Mouse (Mus musculus) heart, embryonic 10.5 days (tissue): ENCODE results near the gene Bpi. TPM values are rescaled to one million over a fixed set of nuclear protein-coding genes. Genes with fewer than 3 reads are reported as not detected.

Source experiments
- DNase-seq: peaks from one replicate; pipeline ENCODE4 v3.0.0-alpha.2; 2017; ENCODE audit warnings: low spot score
- H3K27ac ChIP-seq: fragments of 300-500 bp; sonication (generic); 2 replicates; pipeline ENCODE4 v1.5.1; 2016; ENCODE audit warnings: mild to moderate bottlenecking
- H3K27me3 ChIP-seq: fragments of 300-500 bp; sonication (generic); 2 replicates; pipeline ENCODE4 v1.6.1; 2016; ENCODE audit warnings: mild to moderate bottlenecking; ENCODE audit not compliant: poor library complexity, insufficient read depth, severe bottlenecking
- H3K36me3 ChIP-seq: fragments of 300-500 bp; sonication (generic); 2 replicates; pipeline ENCODE4 v1.6.1; 2016; ENCODE audit warnings: mild to moderate bottlenecking, moderate library complexity
- H3K4me1 ChIP-seq: fragments of 300-500 bp; sonication (generic); 2 replicates; pipeline ENCODE4 v1.6.1; 2016; ENCODE audit warnings: mild to moderate bottlenecking
- H3K4me3 ChIP-seq: fragments of 300-500 bp; sonication (generic); 2 replicates; pipeline ENCODE4 v1.5.1; 2016; ENCODE audit warnings: mild to moderate bottlenecking, moderate library complexity
- H3K9me3 ChIP-seq: fragments of 300-500 bp; sonication (generic); 2 replicates; pipeline ENCODE4 v1.6.1; 2016; ENCODE audit warnings: mild to moderate bottlenecking, moderate library complexity
- WGBS: fragments of 180-500 bp; shearing (Covaris S2); methylation state at CpG from one replicate; pipeline ENCODE4 v1.1.7; 2016; 5-methylcytosine and 5-hydroxymethylcytosine counted together
- polyA plus RNA-seq: library from polyadenylated mRNA; unstranded; fragments of >200 nt; fragmentation: Nextera tagmentation; extraction: Ambion mirVana; gene quantifications from 2 replicates; pipeline ENCODE4 v1.2.1, GENCODE M21; 2016

Gene Bpi
- polyA plus RNA-seq, 1 experiment from 2014 or later: not detected

DNA sequence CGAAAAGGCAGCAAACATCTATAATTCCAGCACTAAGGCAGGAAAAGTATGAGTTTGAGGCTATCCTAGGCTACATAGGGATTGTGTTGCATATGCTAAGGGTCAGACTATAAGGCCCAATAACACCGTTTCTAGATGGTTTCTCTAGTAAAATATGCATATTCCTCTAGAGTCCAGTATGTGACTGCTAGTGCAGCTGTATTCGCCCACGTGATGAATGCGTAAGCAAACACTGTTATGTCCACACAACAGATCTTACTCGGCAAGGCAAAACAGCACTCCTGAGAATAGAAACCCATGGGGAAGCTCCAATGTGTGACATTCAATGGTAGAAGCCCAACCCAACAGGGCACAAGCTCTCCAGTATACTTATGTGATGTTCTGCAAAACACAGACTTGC is 10.0 kb upstream of the Bpi start:
- Histone ChIP-seq H3K4me1 (peaks cover 39% of the 10 kb centered on the region), H3K27me3 (peaks cover 5% of the 10 kb centered on the region; the same call in 1 of the 2 replicates), H3K4me3 (no peak overlapping the region), H3K9me3 (no peaks in the 10 kb centered on the region), H3K27ac (no peak overlapping the region), H3K36me3 (no peaks in the 10 kb centered on the region)
- no peak for DNase-seq
- 80% methylated on average over 6 of the region's 6 CpGs for WGBS

DNA sequence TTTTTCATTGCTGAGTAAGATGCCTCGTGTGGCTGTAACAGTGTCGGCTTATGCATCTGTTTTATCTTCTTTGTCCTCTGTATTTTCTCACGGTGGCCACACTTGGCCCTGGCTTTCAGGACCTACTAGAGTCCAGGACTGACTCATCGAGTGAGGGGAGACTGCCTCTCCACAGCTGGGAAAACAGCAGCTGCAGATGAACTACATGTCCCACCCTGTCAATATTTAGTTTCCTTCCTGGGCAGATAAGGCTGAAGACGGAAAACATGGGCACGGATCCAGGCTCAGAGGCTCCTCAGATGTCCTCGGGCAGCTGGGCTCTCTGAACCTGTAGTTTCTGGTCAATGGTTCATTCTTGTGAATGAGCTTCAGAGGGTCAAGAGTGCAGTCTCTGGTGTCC is 9.6 kb upstream of the Bpi start:
- Histone ChIP-seq H3K9me3 (no peaks in the 10 kb centered on the region), H3K36me3 (no peaks in the 10 kb centered on the region), H3K4me3 (no peak overlapping the region), H3K27ac (no peak overlapping the region), H3K27me3 (peaks cover 5% of the 10 kb centered on the region; the same call in 1 of the 2 replicates), H3K4me1 (peaks cover 38% of the 10 kb centered on the region)
- DNase-seq: peak; percentile 85
- WGBS: 41% methylated on average over 7 of the region's 7 CpGs

DNA sequence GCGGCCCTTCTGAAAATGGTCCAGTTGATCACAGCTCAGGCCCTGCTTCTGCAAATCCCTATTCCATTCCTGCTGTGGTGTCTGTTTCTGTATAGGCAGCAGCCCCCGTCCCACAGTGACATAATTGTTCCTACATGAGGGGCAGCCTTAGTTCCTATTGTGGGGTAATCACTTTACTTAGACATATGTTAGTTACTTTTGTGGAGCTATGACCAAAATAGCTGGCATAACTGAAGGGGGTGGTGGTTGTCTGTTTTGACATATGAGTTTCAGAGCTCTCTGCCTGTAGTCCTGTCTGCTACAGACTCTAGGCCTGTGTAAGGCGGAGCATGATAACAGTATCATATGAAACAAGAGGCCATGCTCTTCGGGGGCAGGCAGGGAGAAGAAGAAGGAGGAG is 7.3 kb upstream of the Bpi start:
- WGBS: 62% methylated on average over 4 of the region's 4 CpGs

DNA sequence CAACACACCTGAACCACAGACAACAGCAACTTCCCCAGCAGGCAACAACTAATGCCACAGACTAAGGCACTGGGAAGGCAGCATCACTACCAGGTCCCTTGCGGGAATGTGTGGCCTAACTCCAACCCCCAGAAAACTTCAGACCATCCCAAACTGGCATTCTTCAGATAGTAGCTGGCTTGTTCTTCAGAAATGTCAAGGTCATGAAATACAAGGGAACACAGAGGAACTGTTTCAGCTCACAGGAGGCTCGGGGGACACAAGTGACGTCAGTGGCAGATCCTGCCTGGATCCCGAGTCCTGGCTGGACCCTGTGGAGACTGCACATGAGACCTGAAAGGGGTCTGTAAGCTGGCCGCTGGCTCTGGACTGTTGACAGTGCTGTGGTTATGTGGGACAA is 4.1 kb upstream of the Bpi start:
- no peaks in the 10 kb centered on the region for H3K36me3 ChIP-seq
- H3K9me3 ChIP-seq: no peaks in the 10 kb centered on the region
- peaks cover 57% of the 10 kb centered on the region for H3K4me1 ChIP-seq
- H3K4me3 ChIP-seq: no peak overlapping the region
- 49% methylated on average over 5 of the region's 5 CpGs for WGBS
- no peak for DNase-seq
- peaks cover 12% of the 10 kb centered on the region for H3K27me3 ChIP-seq
- H3K27ac ChIP-seq: 0 out of 2 replicates have a peak overlapping the region, but pooled peaks have one; percentile 30

More for the DNA sequence above, 7.3 kb upstream of the Bpi start:
- H3K27ac ChIP-seq: 0 out of 2 replicates have a peak overlapping the region, but pooled peaks have one; percentile 56
- DNase-seq: no peak
- no peaks in the 10 kb centered on the region for H3K9me3 ChIP-seq
- H3K36me3 ChIP-seq: no peaks in the 10 kb centered on the region
- no peak overlapping the region for H3K4me3 ChIP-seq
- peaks cover 5% of the 10 kb centered on the region; the same call in 1 of the 2 replicates for H3K27me3 ChIP-seq
- peaks cover 43% of the 10 kb centered on the region for H3K4me1 ChIP-seq

DNA sequence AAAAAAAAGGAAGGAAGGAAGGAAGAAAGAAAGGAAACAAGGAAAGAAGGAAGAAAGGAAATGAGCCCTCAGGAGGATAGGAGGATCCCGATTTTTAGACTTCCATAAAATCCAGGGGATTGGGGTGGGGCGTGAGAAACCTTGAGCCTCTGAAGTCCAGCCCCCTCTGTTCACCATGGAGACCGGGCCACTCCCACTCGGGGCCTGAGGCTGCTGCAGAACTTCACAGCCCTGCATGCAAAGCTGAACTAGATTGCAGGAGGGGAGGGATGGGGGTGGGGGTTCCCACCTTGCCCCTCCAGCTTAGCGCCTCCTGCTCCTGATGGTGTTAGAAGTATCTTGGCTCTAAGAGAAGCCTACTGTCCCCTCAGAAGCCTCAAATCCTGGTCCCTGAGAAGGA is 1.0 kb upstream of the Bpi start:
- 13% methylated on average over 5 of the region's 5 CpGs for WGBS
- H3K27ac ChIP-seq: no peak overlapping the region

DNA sequence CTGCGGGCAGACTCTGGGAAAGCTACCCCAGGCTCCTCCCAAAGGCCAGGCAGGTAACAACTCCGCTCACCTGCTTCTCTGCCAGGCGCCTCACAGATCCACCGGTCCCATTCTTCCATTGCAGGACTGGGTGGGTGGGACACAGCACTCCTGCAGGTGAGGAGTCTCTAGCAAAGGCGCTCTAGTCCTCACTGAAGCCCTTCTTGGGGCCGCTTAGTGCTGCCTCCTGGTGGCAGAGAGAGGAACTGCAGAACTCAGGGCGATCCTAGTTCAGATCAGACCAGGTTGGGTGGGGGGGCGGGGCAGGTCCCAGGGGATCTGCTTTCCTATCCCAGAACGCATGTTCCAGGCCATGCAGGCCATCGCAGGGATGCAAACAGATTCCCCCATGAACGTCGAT is 887 bp downstream of the Bpi start:
- H3K9me3 ChIP-seq: no peaks in the 10 kb centered on the region
- H3K4me3 ChIP-seq: no peak overlapping the region
- no peak overlapping the region for H3K27ac ChIP-seq

More for the DNA sequence above, 1.0 kb upstream of the Bpi start:
- Histone ChIP-seq H3K4me1 (peaks cover 39% of the 10 kb centered on the region), H3K4me3 (no peak overlapping the region), H3K27me3 (peaks cover 30% of the 10 kb centered on the region), H3K9me3 (no peaks in the 10 kb centered on the region), H3K36me3 (no peaks in the 10 kb centered on the region)
- DNase-seq: no peak

DNA sequence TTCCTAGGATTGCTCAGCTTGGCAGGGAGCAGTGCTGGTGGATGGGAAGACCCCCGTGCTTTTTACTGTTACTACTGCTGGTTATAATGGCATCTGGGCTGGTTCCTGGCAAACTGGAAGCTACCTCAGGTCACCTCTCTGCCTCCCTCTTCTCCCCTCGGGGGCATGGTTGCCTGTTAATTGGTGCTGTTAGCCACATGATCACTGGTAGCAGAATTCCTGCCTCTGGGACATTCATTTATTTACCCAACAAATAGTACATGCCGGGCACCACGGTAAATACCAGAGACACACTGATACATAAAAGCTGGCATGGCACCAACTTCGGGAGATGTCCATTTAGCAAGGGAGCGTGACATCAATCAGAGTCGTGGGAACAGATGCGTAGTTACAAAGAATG is 1.6 kb downstream of the Bpi start:
- Histone ChIP-seq H3K27ac (no peak overlapping the region), H3K4me3 (no peak overlapping the region), H3K27me3 (peaks cover 39% of the 10 kb centered on the region), H3K9me3 (no peaks in the 10 kb centered on the region), H3K4me1 (peaks cover 28% of the 10 kb centered on the region), H3K36me3 (no peaks in the 10 kb centered on the region)
- WGBS: 75% methylated on average over 8 of the region's 8 CpGs
- no peak for DNase-seq

More for the DNA sequence above, 887 bp downstream of the Bpi start:
- Histone ChIP-seq H3K36me3 (no peaks in the 10 kb centered on the region), H3K27me3 (peaks cover 33% of the 10 kb centered on the region), H3K4me1 (peaks cover 30% of the 10 kb centered on the region)
- 12% methylated on average over 12 of the region's 12 CpGs for WGBS
- peak; percentile 84 for DNase-seq

DNA sequence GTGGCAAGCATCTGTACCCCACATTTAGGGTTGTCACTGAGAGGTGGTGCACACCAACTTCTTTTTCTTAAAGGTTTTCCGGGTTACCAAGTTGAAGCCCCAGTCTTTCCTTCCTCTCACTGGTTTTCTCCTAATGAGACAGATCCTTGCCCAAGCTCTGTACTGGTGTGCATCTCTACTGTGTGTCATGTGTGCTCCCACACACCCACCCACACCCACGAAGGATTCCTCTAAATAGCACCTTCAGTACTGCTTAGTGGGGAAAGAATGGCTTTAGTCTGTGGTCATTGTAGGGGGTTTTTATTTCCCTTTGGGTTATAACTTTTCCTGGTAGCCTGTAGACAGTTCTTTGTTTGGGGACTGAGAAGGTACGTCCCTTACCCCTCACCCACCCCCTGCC is 7.0 kb downstream of the Bpi start:
- Histone ChIP-seq H3K4me3 (no peak overlapping the region), H3K4me1 (peaks cover 16% of the 10 kb centered on the region), H3K36me3 (no peaks in the 10 kb centered on the region), H3K27ac (no peak overlapping the region), H3K27me3 (peaks cover 28% of the 10 kb centered on the region), H3K9me3 (no peaks in the 10 kb centered on the region)
- WGBS: 89% methylated on average over 3 of the region's 3 CpGs
- no peak for DNase-seq

DNA sequence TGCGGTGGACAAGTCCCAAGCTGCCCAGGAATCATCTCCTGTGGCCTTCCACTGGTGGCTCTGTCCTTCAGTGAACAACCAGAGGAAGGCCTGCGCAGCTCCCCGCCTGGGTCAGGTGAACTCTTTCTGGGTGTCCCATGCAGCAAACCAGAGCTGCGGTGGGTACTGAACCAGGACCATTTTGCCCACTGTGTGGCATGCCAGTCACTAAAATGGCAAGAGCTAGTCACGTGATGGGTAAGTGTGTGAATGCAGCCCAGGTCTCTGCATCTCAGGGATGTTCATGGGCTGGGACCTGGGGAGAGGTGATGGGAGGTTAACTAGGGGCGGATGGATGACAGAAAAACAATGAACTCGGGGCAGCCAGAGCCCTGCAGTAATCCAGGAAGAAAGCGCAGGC is 12.1 kb downstream of the Bpi start:
- Histone ChIP-seq H3K9me3 (no peaks in the 10 kb centered on the region), H3K4me1 (peaks cover 34% of the 10 kb centered on the region), H3K36me3 (no peaks in the 10 kb centered on the region), H3K27me3 (peaks cover 9% of the 10 kb centered on the region; the same call in 1 of the 2 replicates), H3K27ac (no peak overlapping the region), H3K4me3 (no peak overlapping the region)
- WGBS: 79% methylated on average over 8 of the region's 8 CpGs
- DNase-seq: no peak

DNA sequence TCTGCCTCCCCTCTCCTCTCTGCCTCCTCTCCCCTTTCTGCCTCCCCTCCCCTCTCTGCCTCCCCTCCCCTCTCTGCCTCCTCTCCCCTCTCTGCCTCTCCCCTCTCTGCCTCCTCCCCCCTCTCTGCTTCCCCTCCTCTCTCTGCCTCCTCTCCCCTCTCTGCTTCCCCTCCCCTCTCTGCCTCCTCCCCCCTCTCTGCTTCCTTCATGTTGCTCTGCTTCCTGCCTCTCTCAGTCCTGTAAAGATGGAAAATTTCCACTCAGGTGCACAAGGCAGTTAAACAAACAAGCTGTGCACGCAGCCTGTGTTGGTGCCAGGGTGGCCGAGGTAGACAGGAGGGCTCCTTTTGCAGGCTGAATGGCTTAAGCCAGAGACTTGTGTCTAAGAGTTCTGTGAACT is 15.8 kb downstream of the Bpi start:
- 34% methylated on average over 2 of the region's 2 CpGs for WGBS
- Histone ChIP-seq H3K4me1 (peaks cover 42% of the 10 kb centered on the region), H3K27ac (peak overlapping the region; percentile 29; the same call in 1 of the 2 replicates), H3K27me3 (peaks cover 8% of the 10 kb centered on the region; the same call in 1 of the 2 replicates), H3K4me3 (no peak overlapping the region), H3K36me3 (no peaks in the 10 kb centered on the region), H3K9me3 (no peaks in the 10 kb centered on the region)
- no peak for DNase-seq

DNA sequence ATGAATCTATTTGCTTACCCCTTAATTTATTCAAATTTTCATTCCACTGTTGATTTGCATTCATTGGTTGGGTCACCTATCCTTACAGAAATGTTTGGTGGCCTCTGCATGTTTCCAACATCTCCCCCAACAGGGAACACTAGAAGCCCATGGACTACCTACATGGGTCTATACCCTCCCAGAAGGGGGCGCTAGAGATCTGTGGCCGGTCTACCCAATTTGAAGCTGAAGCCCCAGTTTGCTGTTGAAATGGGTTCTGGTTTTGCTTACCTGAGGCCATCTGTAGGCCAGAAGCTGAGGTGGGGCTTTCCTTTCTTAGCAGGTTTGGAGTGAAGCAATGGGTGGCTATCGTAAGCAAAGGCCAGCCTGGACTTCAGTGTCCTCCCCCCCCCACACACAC is 17.5 kb downstream of the Bpi start:
- no peak overlapping the region for H3K4me3 ChIP-seq
- 84% methylated on average over 3 of the region's 3 CpGs for WGBS
- no peak overlapping the region for H3K27ac ChIP-seq
- no peak for DNase-seq
- no peaks in the 10 kb centered on the region for H3K9me3 ChIP-seq
- H3K4me1 ChIP-seq: peaks cover 37% of the 10 kb centered on the region
- no peaks in the 10 kb centered on the region for H3K36me3 ChIP-seq
- H3K27me3 ChIP-seq: peaks cover 9% of the 10 kb centered on the region; the same call in 1 of the 2 replicates

DNA sequence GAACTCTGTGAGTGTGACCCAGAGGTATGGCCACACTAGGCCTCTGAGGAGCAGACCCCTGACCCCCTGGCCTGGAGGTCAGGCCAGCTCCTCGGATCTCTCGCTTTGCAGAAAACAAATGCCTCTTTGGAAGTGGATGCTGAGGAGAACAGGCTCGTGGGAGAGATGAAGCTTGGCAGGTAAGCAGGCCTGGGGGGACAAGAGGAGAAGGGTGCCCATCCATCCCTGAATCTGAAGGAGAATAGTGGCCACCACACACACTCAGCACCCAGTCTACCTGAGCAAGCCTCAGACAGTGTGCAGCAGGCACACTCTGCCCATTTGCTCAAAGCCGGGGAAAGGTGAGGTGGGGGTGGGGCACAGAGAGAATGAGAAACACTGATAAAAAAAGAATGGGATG is 17.9 kb downstream of the Bpi start:
- peaks cover 37% of the 10 kb centered on the region for H3K4me1 ChIP-seq
- no peak overlapping the region for H3K27ac ChIP-seq
- H3K9me3 ChIP-seq: no peaks in the 10 kb centered on the region
- DNase-seq: no peak
- peaks cover 9% of the 10 kb centered on the region; the same call in 1 of the 2 replicates for H3K27me3 ChIP-seq
- no peaks in the 10 kb centered on the region for H3K36me3 ChIP-seq
- H3K4me3 ChIP-seq: no peak overlapping the region
- 64% methylated on average over 4 of the region's 4 CpGs for WGBS

DNA sequence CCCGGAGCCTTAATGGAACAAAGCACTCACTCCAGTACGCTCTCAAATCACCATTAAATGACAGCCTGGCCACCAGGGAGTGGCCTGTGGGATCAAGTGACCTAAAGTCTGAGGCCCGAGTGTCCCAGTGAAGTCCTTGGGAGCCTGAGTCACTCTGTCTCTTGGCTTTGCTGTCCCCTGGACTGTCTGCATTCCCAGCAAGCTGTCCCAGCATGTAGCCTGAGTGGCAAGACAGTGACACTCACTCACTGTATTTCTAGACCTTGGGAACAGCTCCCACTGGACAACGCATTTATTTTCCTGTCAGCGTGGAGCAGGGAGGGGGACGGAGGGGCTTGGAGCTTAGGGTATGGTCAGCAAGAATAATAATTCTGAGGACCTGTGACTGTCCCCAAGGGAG is 18.6 kb downstream of the Bpi start:
- Histone ChIP-seq H3K27me3 (peaks cover 14% of the 10 kb centered on the region; the same call in 1 of the 2 replicates), H3K9me3 (no peaks in the 10 kb centered on the region), H3K4me1 (peaks cover 43% of the 10 kb centered on the region), H3K36me3 (no peaks in the 10 kb centered on the region), H3K4me3 (no peak overlapping the region), H3K27ac (peak overlapping the region; percentile 59; the same call in 1 of the 2 replicates)
- WGBS: 64% methylated on average over 6 of the region's 6 CpGs
- DNase-seq: no peak

DNA sequence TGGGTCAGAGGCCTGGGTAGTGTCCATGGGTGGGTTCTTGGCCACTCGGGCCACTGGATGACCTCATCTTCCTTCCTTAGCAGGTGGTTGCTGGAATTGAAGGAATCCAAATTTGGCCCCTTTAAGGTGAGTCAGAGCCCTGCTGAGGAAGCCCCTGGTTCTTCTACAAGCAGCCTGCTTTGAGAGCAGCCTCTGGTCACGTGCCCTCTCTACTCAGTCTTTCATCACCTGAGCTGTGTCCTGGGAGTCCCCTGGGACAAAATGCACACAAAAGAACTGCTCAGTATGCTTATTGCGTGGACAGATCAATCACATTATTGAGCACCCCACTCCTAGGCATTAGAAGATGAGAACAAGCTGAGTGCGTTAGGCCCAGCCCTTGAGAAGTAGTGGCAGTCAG is 19.0 kb downstream of the Bpi start:
- Histone ChIP-seq H3K4me1 (peaks cover 46% of the 10 kb centered on the region), H3K36me3 (no peaks in the 10 kb centered on the region), H3K27me3 (peaks cover 14% of the 10 kb centered on the region; the same call in 1 of the 2 replicates), H3K9me3 (no peaks in the 10 kb centered on the region), H3K27ac (no peak overlapping the region), H3K4me3 (no peak overlapping the region)
- 56% methylated on average over 4 of the region's 4 CpGs for WGBS
- DNase-seq: no peak
